Mouse (Mus musculus): ENCODE data around the gene Acta2. TPM values are rescaled to one million over a fixed set of nuclear protein-coding genes. Genes with fewer than 3 reads are reported as not detected.
A peak's percentile ranks its signal among the peaks of the same experiment; 100 is the strongest.

Acta2 gene
- polyA plus RNA-seq (2015; fragmentation: Nextera tagmentation; extraction: Ambion mirVana) = 2,412 and 2,864 TPM in 2 replicates

DNA sequence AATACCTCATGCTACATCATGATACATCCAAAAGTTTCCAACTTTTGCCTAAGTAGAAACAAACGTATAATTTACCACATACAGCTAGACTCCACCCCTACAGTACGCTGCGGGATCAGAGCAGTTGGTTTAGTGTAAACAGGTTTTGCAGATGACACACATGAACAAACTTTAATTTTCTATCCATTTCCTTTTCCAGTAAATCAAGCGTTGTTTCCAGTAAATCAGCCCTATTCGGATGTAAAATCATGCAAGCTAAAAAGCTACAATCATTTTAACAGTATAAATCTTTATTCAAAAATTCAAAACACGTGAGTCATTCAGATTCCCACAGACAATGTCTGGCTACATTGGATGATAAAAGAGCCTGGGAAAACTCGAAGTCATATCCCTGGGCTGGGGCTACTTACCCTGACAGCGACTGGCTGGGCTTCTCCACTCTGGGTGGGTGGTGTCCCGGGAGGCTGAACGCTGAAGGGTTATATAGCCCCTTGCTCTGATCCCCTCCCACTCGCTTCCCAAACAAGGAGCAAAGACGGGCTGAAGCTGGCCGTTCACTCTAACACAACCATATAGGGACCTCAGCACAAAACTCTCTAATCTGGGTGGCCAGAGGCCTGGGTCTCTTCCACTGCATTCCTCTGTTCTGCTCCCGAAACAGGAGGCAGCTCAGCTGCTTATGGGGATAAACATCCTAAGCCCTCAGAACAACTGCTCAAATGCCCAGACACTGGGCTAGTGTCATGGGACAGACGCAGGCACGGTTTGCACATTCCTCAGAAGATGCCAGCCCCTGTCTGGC is at the start of gene Acta2:
Gene Acta2 (minus strand): TSS at position 711 of the 802 bp plus-strand sequence.
- Histone ChIP-seq H3K9me3 (replicated peaks; ENCODE audit: control insufficient read depth, low read length) (no peaks in the 10 kb centered on the region), H3K4me3 (replicated peaks; ENCODE audit: low read length) (peak within 1 kb of the TSS; percentile 48), H3K4me2 (ENCODE audit: low read depth, low read length) (peak within 1 kb of the TSS; percentile 45), H3K36me3 (ENCODE audit: control insufficient read depth, insufficient read depth, low read length) (no peaks in the 10 kb centered on the region), H3K27ac (ENCODE audit: low read length) (peak within 1 kb of the TSS; percentile 94), H3K27me3 (ENCODE audit: control insufficient read depth, insufficient read depth, low read length) (no peaks in the 10 kb centered on the region), H3K4me1 (ENCODE audit: control insufficient read depth, insufficient read depth, low read length) (no peaks in the 10 kb centered on the region), H3K9ac (ENCODE audit: low read length) (peak within 1 kb of the TSS; percentile 71)
- ATAC-seq (ENCODE audit: insufficient read depth, low FRiP score) = peak; percentile 94
- 34% methylated on average over 16 of the region's 16 CpGs for WGBS

DNA sequence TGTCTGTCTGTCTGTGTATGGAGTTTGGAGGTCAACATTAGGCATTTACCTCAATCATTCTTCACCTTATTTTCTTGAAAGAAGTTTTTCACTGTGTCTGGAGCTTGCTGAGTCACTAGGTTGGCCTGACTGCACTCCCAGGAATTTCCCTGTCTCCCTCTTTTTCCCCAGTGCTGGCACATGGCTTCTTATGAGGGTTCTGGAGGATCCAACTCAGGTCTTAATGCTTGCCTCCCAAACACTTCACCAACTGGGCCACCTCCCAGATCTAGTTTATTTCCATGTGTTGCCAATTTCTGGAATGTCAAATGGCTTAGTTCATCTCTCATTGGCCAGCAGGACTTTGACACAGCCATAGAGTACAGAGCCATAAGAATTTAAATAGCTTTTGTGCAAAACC is 49.5 kb upstream of the Acta2 start:
- Histone ChIP-seq H3K27me3 (ENCODE audit: control insufficient read depth, insufficient read depth, low read length) (no peaks in the 10 kb centered on the region), H3K4me2 (ENCODE audit: low read depth, low read length) (no peak overlapping the region), H3K9me3 (replicated peaks; ENCODE audit: control insufficient read depth, low read length) (no peaks in the 10 kb centered on the region), H3K9ac (ENCODE audit: low read length) (no peak overlapping the region), H3K27ac (ENCODE audit: low read length) (no peak overlapping the region), H3K36me3 (ENCODE audit: control insufficient read depth, insufficient read depth, low read length) (no peaks in the 10 kb centered on the region), H3K4me1 (ENCODE audit: control insufficient read depth, insufficient read depth, low read length) (no peaks in the 10 kb centered on the region), H3K4me3 (replicated peaks; ENCODE audit: low read length) (no peak overlapping the region)
- ATAC-seq (ENCODE audit: insufficient read depth, low FRiP score) = no peak

DNA sequence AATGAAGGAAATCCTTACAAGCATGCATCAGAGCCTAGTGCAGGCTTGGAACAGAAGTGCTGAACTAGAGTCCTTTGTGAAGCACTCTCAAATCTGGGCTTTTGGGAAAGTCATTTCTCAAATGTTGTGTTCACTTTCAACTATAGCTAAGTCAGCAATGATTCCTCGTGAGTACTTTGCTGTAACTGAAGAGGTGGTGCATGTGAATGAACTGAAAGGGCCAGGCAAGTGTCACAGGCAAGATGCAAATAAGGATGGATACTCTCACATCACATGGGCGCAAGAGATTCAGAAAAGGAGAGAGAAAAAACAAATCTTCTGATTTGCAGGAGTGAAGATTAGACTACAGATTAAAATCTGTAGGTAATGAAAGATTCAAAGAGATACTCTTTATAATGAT is 45.0 kb upstream of the Acta2 start:
- no peak for ATAC-seq (ENCODE audit: insufficient read depth, low FRiP score)

DNA sequence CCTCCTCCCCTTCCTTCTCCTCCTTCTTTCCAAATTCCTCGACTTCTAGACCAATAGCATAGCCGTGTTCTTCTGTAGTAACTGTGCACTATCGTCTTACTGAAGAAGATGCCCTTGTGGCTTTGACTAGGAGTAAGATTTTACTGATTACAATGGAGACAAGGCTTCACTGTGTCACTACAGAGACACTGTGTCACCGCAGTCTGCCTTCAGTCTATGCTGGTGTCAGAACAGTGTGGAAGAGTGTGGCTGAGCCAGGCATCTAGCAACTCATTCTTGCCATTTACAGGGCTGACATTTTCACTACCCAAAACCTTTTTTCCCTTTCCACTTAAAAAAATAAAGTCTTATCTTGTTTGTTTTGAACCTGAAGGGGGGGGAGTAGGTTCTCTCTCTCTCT is 43.8 kb upstream of the Acta2 start:
- H3K4me1 ChIP-seq (ENCODE audit: control insufficient read depth, insufficient read depth, low read length) = no peaks in the 10 kb centered on the region
- 72% methylated on average over 4 of the region's 4 CpGs for WGBS

More for the DNA sequence above, 45.0 kb upstream of the Acta2 start:
- Histone ChIP-seq H3K36me3 (ENCODE audit: control insufficient read depth, insufficient read depth, low read length) (no peaks in the 10 kb centered on the region), H3K27ac (ENCODE audit: low read length) (no peak overlapping the region), H3K9ac (ENCODE audit: low read length) (no peak overlapping the region), H3K4me2 (ENCODE audit: low read depth, low read length) (no peak overlapping the region), H3K4me3 (replicated peaks; ENCODE audit: low read length) (no peak overlapping the region), H3K27me3 (ENCODE audit: control insufficient read depth, insufficient read depth, low read length) (no peaks in the 10 kb centered on the region), H3K9me3 (replicated peaks; ENCODE audit: control insufficient read depth, low read length) (no peaks in the 10 kb centered on the region), H3K4me1 (ENCODE audit: control insufficient read depth, insufficient read depth, low read length) (no peaks in the 10 kb centered on the region)
- WGBS = 77% methylated on average over 2 of the region's 2 CpGs

DNA sequence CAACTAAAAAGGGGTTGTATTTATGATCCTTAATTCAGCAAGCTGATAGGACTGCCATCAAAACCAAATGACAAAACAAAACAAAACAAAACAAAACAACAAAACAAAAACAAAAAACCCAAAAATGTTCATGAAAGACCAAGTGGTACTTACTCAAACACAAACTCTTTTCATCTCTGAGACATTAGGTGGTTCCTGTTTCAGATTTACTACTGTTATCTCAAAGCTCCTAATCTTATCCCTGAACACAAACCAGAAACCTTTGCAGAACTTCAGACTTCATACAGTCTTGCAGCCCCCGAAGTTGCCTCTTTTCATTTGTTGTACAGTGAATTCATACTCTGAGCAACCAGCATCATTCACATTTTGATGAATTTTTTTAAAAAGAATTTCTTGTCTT is 43.1 kb upstream of the Acta2 start:
- Histone ChIP-seq H3K36me3 (ENCODE audit: control insufficient read depth, insufficient read depth, low read length) (no peaks in the 10 kb centered on the region), H3K27me3 (ENCODE audit: control insufficient read depth, insufficient read depth, low read length) (no peaks in the 10 kb centered on the region), H3K4me3 (replicated peaks; ENCODE audit: low read length) (no peak overlapping the region), H3K9me3 (replicated peaks; ENCODE audit: control insufficient read depth, low read length) (no peaks in the 10 kb centered on the region), H3K27ac (ENCODE audit: low read length) (no peak overlapping the region), H3K4me1 (ENCODE audit: control insufficient read depth, insufficient read depth, low read length) (no peaks in the 10 kb centered on the region), H3K4me2 (ENCODE audit: low read depth, low read length) (no peak overlapping the region), H3K9ac (ENCODE audit: low read length) (no peak overlapping the region)
- ATAC-seq (ENCODE audit: insufficient read depth, low FRiP score) = no peak
- 42% methylated on average over 1 of the region's 1 CpGs for WGBS

More for the DNA sequence above, 43.8 kb upstream of the Acta2 start:
- no peak overlapping the region for H3K9ac ChIP-seq (ENCODE audit: low read length)
- H3K36me3 ChIP-seq (ENCODE audit: control insufficient read depth, insufficient read depth, low read length) = no peaks in the 10 kb centered on the region
- no peak overlapping the region for H3K4me3 ChIP-seq (replicated peaks; ENCODE audit: low read length)
- H3K9me3 ChIP-seq (replicated peaks; ENCODE audit: control insufficient read depth, low read length) = no peaks in the 10 kb centered on the region
- H3K27me3 ChIP-seq (ENCODE audit: control insufficient read depth, insufficient read depth, low read length) = no peaks in the 10 kb centered on the region
- H3K27ac ChIP-seq (ENCODE audit: low read length) = no peak overlapping the region
- no peak for ATAC-seq (ENCODE audit: insufficient read depth, low FRiP score)
- no peak overlapping the region for H3K4me2 ChIP-seq (ENCODE audit: low read depth, low read length)

DNA sequence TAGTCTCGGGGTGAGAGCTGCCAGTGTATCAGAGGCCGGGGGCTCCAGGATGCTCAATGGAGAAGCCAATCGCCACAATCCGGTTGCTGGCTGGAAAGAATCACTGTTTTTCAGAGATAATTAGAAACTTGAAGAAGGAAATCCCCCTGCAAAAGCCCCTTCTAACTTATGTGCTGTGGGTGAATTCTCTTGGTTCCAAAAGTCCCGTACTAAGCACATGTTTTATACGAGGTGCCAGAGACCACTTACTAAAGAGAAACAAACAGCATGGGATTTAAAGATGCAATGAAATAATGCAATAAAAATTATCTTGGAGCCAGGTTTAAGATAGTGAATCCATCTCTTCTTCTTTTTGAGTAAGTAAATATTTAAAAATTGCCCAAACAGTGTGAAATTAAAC is 40.1 kb upstream of the Acta2 start:
- no peaks in the 10 kb centered on the region for H3K9me3 ChIP-seq (replicated peaks; ENCODE audit: control insufficient read depth, low read length)
- H3K9ac ChIP-seq (ENCODE audit: low read length) = no peak overlapping the region
- H3K4me3 ChIP-seq (replicated peaks; ENCODE audit: low read length) = no peak overlapping the region
- H3K27me3 ChIP-seq (ENCODE audit: control insufficient read depth, insufficient read depth, low read length) = no peaks in the 10 kb centered on the region
- no peak overlapping the region for H3K27ac ChIP-seq (ENCODE audit: low read length)
- no peaks in the 10 kb centered on the region for H3K36me3 ChIP-seq (ENCODE audit: control insufficient read depth, insufficient read depth, low read length)
- ATAC-seq (ENCODE audit: insufficient read depth, low FRiP score) = no peak
- 0 out of 2 replicates have a peak, but pooled peaks cover 7% of the 10 kb centered on the region for H3K4me1 ChIP-seq (ENCODE audit: control insufficient read depth, insufficient read depth, low read length)
- WGBS = 49% methylated on average over 6 of the region's 6 CpGs
- no peak overlapping the region for H3K4me2 ChIP-seq (ENCODE audit: low read depth, low read length)

DNA sequence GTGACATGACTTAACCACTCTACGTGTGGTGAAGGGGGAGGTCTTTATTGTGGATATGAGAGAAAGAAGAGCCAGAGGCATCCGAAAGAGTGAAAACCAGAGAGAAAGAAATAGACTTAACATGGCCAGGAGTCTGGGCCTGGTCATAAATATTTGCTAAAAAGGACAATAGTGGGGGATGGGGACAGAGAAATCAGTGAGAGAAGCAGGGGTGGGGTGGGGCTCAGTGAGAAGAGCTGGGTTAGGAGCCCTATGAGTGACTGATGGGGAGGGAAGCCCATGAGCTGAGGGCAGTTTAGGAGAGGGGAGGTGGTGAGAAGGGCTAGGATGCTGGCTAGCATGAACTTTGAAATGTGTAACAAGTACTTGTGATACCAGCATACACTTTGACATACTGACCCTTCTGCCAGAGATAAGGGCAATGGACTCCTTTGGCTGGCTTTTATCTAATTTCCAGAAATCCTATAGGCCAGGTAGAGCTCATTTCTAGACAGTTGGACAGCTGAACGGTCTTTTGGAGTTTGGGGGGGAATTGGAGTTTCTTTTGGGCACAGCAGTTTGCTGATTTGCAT is 38.1 kb upstream of the Acta2 start:
- no peak for ATAC-seq (ENCODE audit: insufficient read depth, low FRiP score)
- no peak overlapping the region for H3K27ac ChIP-seq (ENCODE audit: low read length)
- H3K4me3 ChIP-seq (replicated peaks; ENCODE audit: low read length) = no peak overlapping the region
- 75% methylated on average over 3 of the region's 3 CpGs for WGBS
- no peaks in the 10 kb centered on the region for H3K36me3 ChIP-seq (ENCODE audit: control insufficient read depth, insufficient read depth, low read length)
- no peaks in the 10 kb centered on the region for H3K27me3 ChIP-seq (ENCODE audit: control insufficient read depth, insufficient read depth, low read length)
- no peak overlapping the region for H3K9ac ChIP-seq (ENCODE audit: low read length)
- H3K4me1 ChIP-seq (ENCODE audit: control insufficient read depth, insufficient read depth, low read length) = 0 out of 2 replicates have a peak, but pooled peaks cover 7% of the 10 kb centered on the region
- no peaks in the 10 kb centered on the region for H3K9me3 ChIP-seq (replicated peaks; ENCODE audit: control insufficient read depth, low read length)
- no peak overlapping the region for H3K4me2 ChIP-seq (ENCODE audit: low read depth, low read length)

DNA sequence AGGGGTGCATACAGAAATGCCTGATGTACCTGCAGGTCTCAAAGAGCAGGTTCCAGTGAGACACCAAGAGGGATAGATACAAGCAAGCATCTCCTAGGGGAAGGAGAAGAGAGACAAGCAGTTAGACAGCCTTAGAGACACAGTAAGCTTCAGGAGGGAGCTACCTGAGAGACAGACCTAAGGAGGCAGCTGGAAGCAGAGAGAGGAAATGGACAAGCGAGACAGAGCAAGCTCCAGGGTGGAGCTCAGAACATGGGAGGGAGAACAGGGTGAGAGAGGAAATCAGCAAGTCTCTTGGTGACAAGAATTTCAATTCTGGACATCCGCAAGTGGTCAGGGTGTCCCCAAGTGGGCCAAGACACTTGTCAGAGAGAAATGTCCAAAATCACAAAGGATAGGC is 37.3 kb upstream of the Acta2 start:
- Histone ChIP-seq H3K27me3 (ENCODE audit: control insufficient read depth, insufficient read depth, low read length) (no peaks in the 10 kb centered on the region), H3K36me3 (ENCODE audit: control insufficient read depth, insufficient read depth, low read length) (no peaks in the 10 kb centered on the region), H3K9me3 (replicated peaks; ENCODE audit: control insufficient read depth, low read length) (no peaks in the 10 kb centered on the region), H3K9ac (ENCODE audit: low read length) (no peak overlapping the region), H3K4me3 (replicated peaks; ENCODE audit: low read length) (no peak overlapping the region), H3K27ac (ENCODE audit: low read length) (no peak overlapping the region), H3K4me2 (ENCODE audit: low read depth, low read length) (no peak overlapping the region), H3K4me1 (ENCODE audit: control insufficient read depth, insufficient read depth, low read length) (0 out of 2 replicates have a peak, but pooled peaks cover 7% of the 10 kb centered on the region)
- no peak for ATAC-seq (ENCODE audit: insufficient read depth, low FRiP score)
- 76% methylated on average over 2 of the region's 2 CpGs for WGBS

DNA sequence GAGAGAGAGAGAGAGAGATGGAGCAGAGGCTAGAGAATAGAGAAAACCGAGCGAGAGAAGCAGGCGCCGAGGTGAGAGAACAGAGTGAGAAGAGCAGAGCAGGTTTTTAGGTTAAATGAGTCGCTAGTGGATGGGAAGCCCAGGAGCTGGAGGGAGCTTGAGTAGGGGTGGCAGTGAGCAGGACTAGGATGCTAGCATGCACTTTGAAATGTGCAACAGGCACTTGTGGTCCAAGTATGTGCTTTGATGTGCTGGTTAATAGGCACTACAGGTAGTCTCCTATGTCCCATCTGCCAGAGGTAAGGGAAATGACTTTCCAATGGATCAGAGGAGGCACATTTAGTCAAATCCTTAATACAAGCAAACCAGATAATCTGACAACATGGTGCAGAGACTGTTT is 36.6 kb upstream of the Acta2 start:
- ATAC-seq (ENCODE audit: insufficient read depth, low FRiP score) = no peak
- no peaks in the 10 kb centered on the region for H3K27me3 ChIP-seq (ENCODE audit: control insufficient read depth, insufficient read depth, low read length)
- H3K9ac ChIP-seq (ENCODE audit: low read length) = no peak overlapping the region
- H3K4me2 ChIP-seq (ENCODE audit: low read depth, low read length) = no peak overlapping the region
- 0 out of 2 replicates have a peak, but pooled peaks cover 7% of the 10 kb centered on the region for H3K4me1 ChIP-seq (ENCODE audit: control insufficient read depth, insufficient read depth, low read length)
- H3K27ac ChIP-seq (ENCODE audit: low read length) = no peak overlapping the region
- 68% methylated on average over 5 of the region's 5 CpGs for WGBS
- no peaks in the 10 kb centered on the region for H3K36me3 ChIP-seq (ENCODE audit: control insufficient read depth, insufficient read depth, low read length)
- no peak overlapping the region for H3K4me3 ChIP-seq (replicated peaks; ENCODE audit: low read length)
- H3K9me3 ChIP-seq (replicated peaks; ENCODE audit: control insufficient read depth, low read length) = no peaks in the 10 kb centered on the region
